9 mouse cellular contexts compared by ENCODE assay signal in genomic region chr14:121963251-121963941, GRCm38 (mm10). TPM values are rescaled to one million over a fixed set of nuclear protein-coding genes. Genes with fewer than 3 reads are reported as not detected.
DNase-seq lines count a peak whose midpoint lies in the region; ATAC-seq and TF ChIP-seq lines count a peak whose summit lies in the region.
"Had no signal": no experiment of that assay in that cellular context is flagged by ENCODE, and none has a peak within 500 bp of the region (broad histone marks: within the 10 kb centered on the region; RNA-seq: fewer than 3 reads in every experiment).

No protein-coding gene starts in this region.

- peak overlapping the region; percentile 49 for H3K4me3 ChIP-seq in lung, adult 2 months (replicated peaks; ENCODE audit: extremely low read depth, low read depth, low read length)
- peak overlapping the region; percentile 6; the same call in 1 of the 2 replicates for H3K4me3 ChIP-seq in heart, postnatal 0 days (ENCODE audit: low read depth, low read length)

- peak; percentile 49; the same call in 1 of the 2 replicates for ATAC-seq in heart, postnatal 0 days (ENCODE audit: insufficient read depth, low read depth)
- peak; percentile 33 for ATAC-seq in megakaryocyte progenitor cell, adult 5-6 weeks (replicated peaks; ENCODE audit: poor library complexity)

- WGBS in lung, adult 2 months = 49% methylated on average over 9 of the region's 9 CpGs
- 49% methylated on average over 9 of the region's 9 CpGs for WGBS in heart, postnatal 0 days

- no peaks in the 10 kb centered on the region for H3K9me3 ChIP-seq in heart, postnatal 0 days (replicated peaks; ENCODE audit: control insufficient read depth, low read length)

- peak overlapping the region; percentile 75 for H3K27ac ChIP-seq in heart, postnatal 0 days (ENCODE audit: low read depth)

- no peaks in the 10 kb centered on the region for H3K36me3 ChIP-seq in heart, postnatal 0 days (replicated peaks; ENCODE audit: control insufficient read depth, insufficient read depth, low read length)

- no peak for TF ChIP-seq CTCF in lung, adult 2 months (IDR thresholded peaks at IDR 0.05; ENCODE audit: insufficient read depth, low read length)
- TF ChIP-seq CTCF in brain, embryonic 14.5 days (IDR thresholded peaks at IDR 0.05; ENCODE audit: borderline replicate concordance, extremely low read depth, insufficient read depth, insufficient read length) = no peak
- TF ChIP-seq CTCF in heart, postnatal 0 days (IDR thresholded peaks at IDR 0.05; ENCODE audit: low read depth) = no peak

- H3K4me2 ChIP-seq in heart, postnatal 0 days (ENCODE audit: low read depth, low read length) = peak overlapping the region; percentile 41

- no peak for DNase-seq in lung, adult 2 months
- DNase-seq in lung, postnatal 10 days = no peak
- DNase-seq in brain, embryonic 14.5 days (ENCODE audit: low read depth) = peak; percentile 82
- DNase-seq in heart, postnatal 0 days (ENCODE audit: low spot score) = peak; percentile 67
- DNase-seq in cerebellum, postnatal 10 days = no peak
- no peak for DNase-seq in embryo, embryonic 10 days (ENCODE audit: low spot score)
- no peak for DNase-seq in kidney, postnatal 14 days
- DNase-seq: left cerebral cortex, postnatal 4 days had no signal

- peaks cover 13% of the 10 kb centered on the region for H3K4me1 ChIP-seq in lung, adult 2 months (ENCODE audit: control insufficient read depth, insufficient read depth, low read length)
- peaks cover 30% of the 10 kb centered on the region for H3K4me1 ChIP-seq in heart, postnatal 0 days (ENCODE audit: control insufficient read depth, insufficient read depth)

- H3K27me3 ChIP-seq in heart, postnatal 0 days (ENCODE audit: control insufficient read depth, insufficient read depth, low read length) = no peaks in the 10 kb centered on the region

- no peak for TF ChIP-seq EP300 in heart, postnatal 0 days (IDR thresholded peaks at IDR 0.05; ENCODE audit: low read depth)

- no peak for TF ChIP-seq POLR2A in lung, adult 2 months (IDR thresholded peaks at IDR 0.05; ENCODE audit: borderline replicate concordance, extremely low read depth, low read depth, low read length)
- TF ChIP-seq POLR2A in brain, embryonic 14.5 days (IDR thresholded peaks at IDR 0.05; ENCODE audit: borderline replicate concordance, extremely low read depth, insufficient read depth, insufficient read length, poor library complexity, severe bottlenecking) = no peak

- peak overlapping the region; percentile 32; the same call in 1 of the 2 replicates for H3K9ac ChIP-seq in heart, postnatal 0 days (replicated peaks; ENCODE audit: low read depth, low read length)

RNA-seq across cellular contexts. Expression of gene Gpr183, which starts 1.6 kb away (rescaled TPM):
- polyA plus RNA-seq in lung, adult 2 months (2012; rRNA removed) = 2.3 and 3.1 TPM in 2 replicates
- polyA plus RNA-seq in brain, embryonic 14.5 days (2012; rRNA removed) = 0.44 and 0.52 TPM in 2 replicates
- total RNA-seq in heart, postnatal 0 days (2014; rRNA removed; ENCODE audit: low replicate concordance) = 1.3 and 1.5 TPM in 2 replicates
- polyA plus RNA-seq in heart, postnatal 0 days (2015; fragmentation: Nextera tagmentation; extraction: Ambion mirVana) = 0.89 and 1.1 TPM in 2 replicates
- 4.0 and 7.1 TPM in 2 replicates for total RNA-seq in megakaryocyte progenitor cell, adult 5-6 weeks (2015)
- total RNA-seq in megakaryocyte progenitor cell, adult 5-6 weeks (2017) = 2.2 and 3.5 TPM in 2 replicates

RNA-seq across cellular contexts. Expression of gene Gpr18, which starts 47.8 kb away (rescaled TPM):
- 5.6 and 8.3 TPM in 2 replicates for polyA plus RNA-seq in lung, adult 2 months (2012; rRNA removed)
- 0.10 TPM in 1 of 2 replicates, not detected in the other for polyA plus RNA-seq in brain, embryonic 14.5 days (2012; rRNA removed)
- total RNA-seq in heart, postnatal 0 days (2014; rRNA removed; ENCODE audit: low replicate concordance) = not detected in 2 replicates
- 0.07 and 0.10 TPM in 2 replicates for polyA plus RNA-seq in heart, postnatal 0 days (2015; fragmentation: Nextera tagmentation; extraction: Ambion mirVana)
- 0.68 and 2.1 TPM in 2 replicates for total RNA-seq in megakaryocyte progenitor cell, adult 5-6 weeks (2015)
- total RNA-seq in megakaryocyte progenitor cell, adult 5-6 weeks (2017) = 0.34 and 1.9 TPM in 2 replicates
- total RNA-seq: left cerebral cortex, postnatal 4 days had no signal

Comparison
In these comparisons a context has a peak if more than half of its experiments do, and no peak if none do; other contexts are left out.
1. DNase-seq: peak in brain, embryonic 14.5 days (single experiment) and heart, postnatal 0 days (single experiment); none in lung, adult 2 months (single experiment), lung, postnatal 10 days (single experiment), cerebellum, postnatal 10 days (0 of 2), embryo, embryonic 10 days (single experiment) and kidney, postnatal 14 days (single experiment).